Mouse (Mus musculus): ENCODE measurements at regions not wholly inside any gene's neighbourhood (a gene's known extent, or its start where the extent isn't known, plus 50 kb on each side); places are given as distances from the start of the nearest gene placed in this dataset.

DNA sequence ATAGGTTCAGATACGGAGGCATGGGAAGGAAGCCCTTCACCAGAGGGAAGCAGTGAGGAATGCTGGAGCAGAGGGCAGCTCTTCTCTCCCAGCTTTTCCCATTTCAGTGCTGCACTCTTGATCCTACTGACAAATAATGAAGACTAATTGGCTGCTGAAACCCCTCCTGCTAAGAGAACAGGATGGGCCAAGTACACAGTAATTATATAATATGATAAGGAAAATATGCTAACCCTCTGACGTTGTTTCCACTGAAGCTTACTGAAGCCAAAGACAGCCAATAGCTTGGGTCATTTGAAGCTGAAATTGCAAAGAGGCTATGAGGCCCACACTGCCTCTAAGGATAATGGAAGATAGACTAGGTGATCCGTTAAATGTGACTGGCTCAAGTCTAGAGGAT, 375.0 kb upstream of the Pbx1 start:
- TF ChIP-seq CTCF (IDR thresholded peaks at IDR 0.05; ENCODE audit: insufficient read depth, low read depth, low read length) (no peak), POLR2A (IDR thresholded peaks at IDR 0.05; ENCODE audit: insufficient read depth, low read depth, low read length) (no peak)
